Mouse (Mus musculus) embryo, embryonic 11 days (tissue): Measurements from ENCODE around the gene BC051019.

Source experiments
- DNase-seq: peaks from one replicate; pipeline ENCODE4 v3.0.0-alpha.2; 2015

BC051019 gene

GRCm38 (mm10) chr7:109723697-109724096, at the start of gene BC051019:
Gene BC051019 (minus strand): TSS chr7:109723850.
- DNase-seq = no peak

- DNase-seq = no peak
Measured at GRCm38 (mm10) chr7:109772251-109772650, 48.6 kb upstream of the BC051019 start.

- no peak for DNase-seq
Measured at GRCm38 (mm10) chr7:109768699-109769383, 45.2 kb upstream of the BC051019 start.

GRCm38 (mm10) chr7:109767575-109768350, 44.1 kb upstream of the BC051019 start:
- DNase-seq = no peak

GRCm38 (mm10) chr7:109764009-109764408, 40.4 kb upstream of the BC051019 start:
- no peak for DNase-seq

GRCm38 (mm10) chr7:109756291-109756690, 32.6 kb upstream of the BC051019 start:
- no peak for DNase-seq

- DNase-seq = no peak
Measured at GRCm38 (mm10) chr7:109754034-109754433, 30.4 kb upstream of the BC051019 start.

- peak; percentile 90 for DNase-seq
Measured at GRCm38 (mm10) chr7:109752008-109752925, 28.6 kb upstream of the BC051019 start, which contains the start of gene Tmem9b. Gene Tmem9b (minus strand): TSS chr7:109752875.

GRCm38 (mm10) chr7:109751427-109752007, 27.9 kb upstream of the BC051019 start:
- DNase-seq = no peak

GRCm38 (mm10) chr7:109747747-109748146, 24.1 kb upstream of the BC051019 start:
- DNase-seq = no peak

GRCm38 (mm10) chr7:109741703-109742102, 18.1 kb upstream of the BC051019 start:
- DNase-seq = no peak

- no peak for DNase-seq
Measured at GRCm38 (mm10) chr7:109741060-109741459, 17.4 kb upstream of the BC051019 start.

- DNase-seq = no peak
Measured at GRCm38 (mm10) chr7:109739822-109740370, 16.2 kb upstream of the BC051019 start.

GRCm38 (mm10) chr7:109734806-109735205, 11.2 kb upstream of the BC051019 start:
- no peak for DNase-seq

GRCm38 (mm10) chr7:109731626-109732025, 8.0 kb upstream of the BC051019 start, which contains the start of gene Ascl3:
Gene Ascl3 (minus strand): TSS chr7:109731726.
- no peak for DNase-seq

- no peak for DNase-seq
Measured at GRCm38 (mm10) chr7:109723114-109723513, 536 bp downstream of the BC051019 start.

- no peak for DNase-seq
Measured at GRCm38 (mm10) chr7:109722618-109723017, 1.0 kb downstream of the BC051019 start.

- DNase-seq = peak; percentile 76
Measured at GRCm38 (mm10) chr7:109719286-109719685, 4.4 kb downstream of the BC051019 start.

- no peak for DNase-seq
Measured at GRCm38 (mm10) chr7:109713434-109713982, 10.1 kb downstream of the BC051019 start.

GRCm38 (mm10) chr7:109712198-109712597, 11.5 kb downstream of the BC051019 start:
- no peak for DNase-seq

- no peak for DNase-seq
Measured at GRCm38 (mm10) chr7:109710069-109710468, 13.6 kb downstream of the BC051019 start.

- peak; percentile 30 for DNase-seq
Measured at GRCm38 (mm10) chr7:109708961-109709382, 14.7 kb downstream of the BC051019 start.
